22 mouse cellular contexts compared by ENCODE assay signal in genomic region chr2:7069458-7069857, GRCm38 (mm10).
DNase-seq lines count a peak whose midpoint lies in the region; ATAC-seq and TF ChIP-seq lines count a peak whose summit lies in the region.
"Had no signal": no experiment of that assay in that cellular context is flagged by ENCODE, and none has a peak within 500 bp of the region (broad histone marks: within the 10 kb centered on the region; RNA-seq: fewer than 3 reads in every experiment).

No protein-coding gene starts in this region.

- no peaks in the 10 kb centered on the region for H3K36me3 ChIP-seq in kidney, adult 2 months (ENCODE audit: control insufficient read depth, insufficient read depth, low read length)
- no peaks in the 10 kb centered on the region for H3K36me3 ChIP-seq in limb, embryonic 13.5 days
- H3K36me3 ChIP-seq in limb, embryonic 10.5 days = no peaks in the 10 kb centered on the region
- no peaks in the 10 kb centered on the region for H3K36me3 ChIP-seq in neural tube, embryonic 11.5 days (ENCODE audit: control insufficient read depth, insufficient read depth, low read length)
- H3K36me3 ChIP-seq in hindbrain, embryonic 16.5 days (ENCODE audit: control insufficient read depth, insufficient read depth, low read length) = no peaks in the 10 kb centered on the region
- H3K36me3 ChIP-seq: forebrain, embryonic 12.5 days; G1E; hindbrain, embryonic 15.5 days had no signal

- H3K27me3 ChIP-seq in kidney, adult 2 months (replicated peaks; ENCODE audit: control insufficient read depth, insufficient read depth, low read length) = no peaks in the 10 kb centered on the region
- no peaks in the 10 kb centered on the region for H3K27me3 ChIP-seq in limb, embryonic 13.5 days
- H3K27me3 ChIP-seq in limb, embryonic 10.5 days (ENCODE audit: low read depth, poor library complexity, severe bottlenecking) = no peaks in the 10 kb centered on the region
- H3K27me3 ChIP-seq in neural tube, embryonic 11.5 days (ENCODE audit: control insufficient read depth, insufficient read depth, low read length) = no peaks in the 10 kb centered on the region
- H3K27me3 ChIP-seq in hindbrain, embryonic 16.5 days (replicated peaks; ENCODE audit: control insufficient read depth, insufficient read depth, low read length) = no peaks in the 10 kb centered on the region
- H3K27me3 ChIP-seq: forebrain, embryonic 12.5 days; heart, embryonic 13.5 days; hindbrain, embryonic 15.5 days had no signal

- H3K9ac ChIP-seq in limb, embryonic 13.5 days = no peak overlapping the region
- no peak overlapping the region for H3K9ac ChIP-seq in neural tube, embryonic 11.5 days (ENCODE audit: low read length)
- H3K9ac ChIP-seq in hindbrain, embryonic 16.5 days (ENCODE audit: low read depth, low read length) = no peak overlapping the region
- H3K9ac ChIP-seq: forebrain, embryonic 12.5 days; heart, embryonic 13.5 days; hindbrain, embryonic 15.5 days had no signal

- no peaks in the 10 kb centered on the region for H3K9me3 ChIP-seq in limb, embryonic 13.5 days
- no peaks in the 10 kb centered on the region for H3K9me3 ChIP-seq in limb, embryonic 10.5 days (replicated peaks)
- H3K9me3 ChIP-seq in neural tube, embryonic 11.5 days (ENCODE audit: control insufficient read depth, low read length) = no peaks in the 10 kb centered on the region
- H3K9me3 ChIP-seq in hindbrain, embryonic 16.5 days (ENCODE audit: control insufficient read depth, low read length) = no peaks in the 10 kb centered on the region
- H3K9me3 ChIP-seq: forebrain, embryonic 12.5 days; G1E; heart, embryonic 13.5 days; hindbrain, embryonic 15.5 days had no signal

- ATAC-seq in limb, embryonic 13.5 days (ENCODE audit: low FRiP score, low read depth) = peak; percentile 73
- peak; percentile 55; the same call in 1 of the 2 replicates for ATAC-seq in neural tube, embryonic 11.5 days (ENCODE audit: insufficient read depth, low FRiP score, low TSS enrichment)
- ATAC-seq in hindbrain, embryonic 16.5 days = no peak
- ATAC-seq: midbrain, embryonic 16.5 days had no signal

- no peak overlapping the region for H3K27ac ChIP-seq in kidney, adult 2 months (ENCODE audit: insufficient read depth, low read depth, low read length)
- H3K27ac ChIP-seq in limb, embryonic 13.5 days = no peak overlapping the region
- no peak overlapping the region for H3K27ac ChIP-seq in limb, embryonic 10.5 days
- H3K27ac ChIP-seq in neural tube, embryonic 11.5 days (ENCODE audit: low read depth, low read length) = no peak overlapping the region
- no peak overlapping the region for H3K27ac ChIP-seq in hindbrain, embryonic 16.5 days (ENCODE audit: low read depth, low read length)
- H3K27ac ChIP-seq: forebrain, embryonic 12.5 days; heart, embryonic 13.5 days; hindbrain, embryonic 15.5 days had no signal

- 22% methylated on average over 3 of the region's 3 CpGs for WGBS in kidney, adult 2 months
- WGBS in limb, embryonic 13.5 days = 6% methylated on average over 3 of the region's 3 CpGs
- WGBS in limb, embryonic 10.5 days = 5% methylated on average over 3 of the region's 3 CpGs
- WGBS in neural tube, embryonic 11.5 days = 20% methylated on average over 3 of the region's 3 CpGs
- 48% methylated on average over 3 of the region's 3 CpGs for WGBS in hindbrain, embryonic 16.5 days

- no peak overlapping the region for H3K4me3 ChIP-seq in kidney, adult 2 months (ENCODE audit: insufficient read depth, low read depth, low read length)
- H3K4me3 ChIP-seq in limb, embryonic 13.5 days = no peak overlapping the region
- no peak overlapping the region for H3K4me3 ChIP-seq in limb, embryonic 10.5 days
- no peak overlapping the region for H3K4me3 ChIP-seq in neural tube, embryonic 11.5 days (ENCODE audit: low read depth, low read length)
- H3K4me3 ChIP-seq in hindbrain, embryonic 16.5 days (ENCODE audit: low read length) = no peak overlapping the region
- H3K4me3 ChIP-seq: forebrain, embryonic 12.5 days; heart, embryonic 13.5 days; hindbrain, embryonic 15.5 days had no signal

- H3K4me1 ChIP-seq in kidney, adult 2 months (ENCODE audit: control insufficient read depth, insufficient read depth, low read length) = no peaks in the 10 kb centered on the region
- peaks cover 6% of the 10 kb centered on the region; the same call in 1 of the 2 replicates for H3K4me1 ChIP-seq in limb, embryonic 13.5 days
- H3K4me1 ChIP-seq in limb, embryonic 10.5 days = 0 out of 2 replicates have a peak, but pooled peaks cover 6% of the 10 kb centered on the region
- H3K4me1 ChIP-seq in neural tube, embryonic 11.5 days (ENCODE audit: control insufficient read depth, insufficient read depth, low read length) = no peaks in the 10 kb centered on the region
- H3K4me1 ChIP-seq in hindbrain, embryonic 16.5 days (ENCODE audit: control insufficient read depth, insufficient read depth, low read depth, low read length) = no peaks in the 10 kb centered on the region
- H3K4me1 ChIP-seq: forebrain, embryonic 12.5 days; hindbrain, embryonic 15.5 days had no signal

- no peak for TF ChIP-seq POLR2A in kidney, adult 2 months (IDR thresholded peaks at IDR 0.05; ENCODE audit: low read depth, low read length)

- no peak for TF ChIP-seq CTCF in kidney, adult 2 months (conservative IDR thresholded peaks at IDR 0.05; ENCODE audit: insufficient read depth, insufficient read length, low read depth, low read length)

- peak; percentile 11 for DNase-seq in kidney, adult 2 months
- DNase-seq in kidney, adult 8-10 months = no peak
- DNase-seq in limb, embryonic 10.5 days (ENCODE audit: low spot score) = no peak
- peak; percentile 30 for DNase-seq in neural tube, embryonic 11.5 days (ENCODE audit: low spot score)
- DNase-seq in left cerebral cortex, adult 18-20 months (ENCODE audit: low spot score in 2 of 2) = no peak
- DNase-seq: adrenal gland, postnatal 25 days; cerebellum, adult 11-12 months; cerebellum, postnatal 14 days; heart, adult 18-20 months; heart, postnatal 36 days; lung, adult 18-20 months; right cerebral cortex, postnatal 14 days; spleen, adult 18-20 months; thymus, postnatal 36 days had no signal

- H3K4me2 ChIP-seq in limb, embryonic 13.5 days (replicated peaks) = no peak overlapping the region
- no peak overlapping the region for H3K4me2 ChIP-seq in neural tube, embryonic 11.5 days (ENCODE audit: low read depth)
- H3K4me2 ChIP-seq in hindbrain, embryonic 16.5 days (ENCODE audit: low read length) = no peak overlapping the region
- H3K4me2 ChIP-seq: forebrain, embryonic 12.5 days; heart, embryonic 13.5 days; hindbrain, embryonic 15.5 days; liver, embryonic 11.5 days had no signal

Comparison
In these comparisons a context has a peak if more than half of its experiments do, and no peak if none do; other contexts are left out.
1. DNase-seq: peak in kidney, adult 2 months (single experiment) and neural tube, embryonic 11.5 days (single experiment); none in kidney, adult 8-10 months (0 of 2), limb, embryonic 10.5 days (single experiment) and left cerebral cortex, adult 18-20 months (0 of 2).